Mouse (Mus musculus) heart, embryonic 10.5 days (tissue): ENCODE measurements around the gene Rnf214. TPM values are rescaled to one million over a fixed set of nuclear protein-coding genes. Genes with fewer than 3 reads are reported as not detected.
"Not testable (repeated sequence)": the region's sequence is repeated elsewhere in the genome, so short reads cannot be mapped to it uniquely, and the experiment has no call there.

ENCODE experiments used
- DNase-seq: peaks from one replicate; pipeline ENCODE4 v3.0.0-alpha.2; 2017; ENCODE audit warnings: low spot score
- H3K27ac ChIP-seq: fragments of 300-500 bp; sonication (generic); 2 replicates; pipeline ENCODE4 v1.5.1; 2016; ENCODE audit warnings: mild to moderate bottlenecking
- H3K27me3 ChIP-seq: fragments of 300-500 bp; sonication (generic); 2 replicates; pipeline ENCODE4 v1.6.1; 2016; ENCODE audit warnings: mild to moderate bottlenecking; ENCODE audit not compliant: poor library complexity, insufficient read depth, severe bottlenecking
- H3K36me3 ChIP-seq: fragments of 300-500 bp; sonication (generic); 2 replicates; pipeline ENCODE4 v1.6.1; 2016; ENCODE audit warnings: mild to moderate bottlenecking, moderate library complexity
- H3K4me1 ChIP-seq: fragments of 300-500 bp; sonication (generic); 2 replicates; pipeline ENCODE4 v1.6.1; 2016; ENCODE audit warnings: mild to moderate bottlenecking
- H3K4me3 ChIP-seq: fragments of 300-500 bp; sonication (generic); 2 replicates; pipeline ENCODE4 v1.5.1; 2016; ENCODE audit warnings: mild to moderate bottlenecking, moderate library complexity
- H3K9me3 ChIP-seq: fragments of 300-500 bp; sonication (generic); 2 replicates; pipeline ENCODE4 v1.6.1; 2016; ENCODE audit warnings: mild to moderate bottlenecking, moderate library complexity
- WGBS: fragments of 180-500 bp; shearing (Covaris S2); methylation state at CpG from one replicate; pipeline ENCODE4 v1.1.7; 2016; 5-methylcytosine and 5-hydroxymethylcytosine counted together
- polyA plus RNA-seq: library from polyadenylated mRNA; unstranded; fragments of >200 nt; fragmentation: Nextera tagmentation; extraction: Ambion mirVana; gene quantifications from 2 replicates; pipeline ENCODE4 v1.2.1, GENCODE M21; 2016

Gene Rnf214
- polyA plus RNA-seq, 1 experiment from 2014 or later: 45.5 TPM

DNA sequence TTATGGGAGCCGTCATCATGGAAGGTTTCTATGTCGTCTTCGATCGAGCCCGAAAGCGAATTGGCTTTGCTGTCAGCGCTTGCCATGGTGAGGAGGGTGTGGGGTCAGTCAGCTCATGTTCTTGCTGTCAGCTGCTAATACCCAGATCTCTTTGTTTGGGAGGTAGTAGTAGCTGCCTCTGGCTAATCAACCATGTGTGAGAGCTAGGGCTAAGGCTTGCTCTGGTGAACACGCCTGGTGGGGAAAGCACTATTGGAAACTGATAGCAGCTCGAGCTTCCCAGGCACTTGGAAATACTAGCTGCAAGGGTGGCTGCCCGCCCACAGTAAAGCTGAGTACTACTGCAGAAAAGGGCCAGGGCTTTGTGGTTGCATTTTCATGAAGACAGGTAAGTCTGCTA is 47.3 kb downstream of the Rnf214 start:
- no peaks in the 10 kb centered on the region for H3K9me3 ChIP-seq
- no peak overlapping the region for H3K27ac ChIP-seq
- no peaks in the 10 kb centered on the region for H3K27me3 ChIP-seq
- peaks cover 92% of the 10 kb centered on the region for H3K36me3 ChIP-seq
- H3K4me1 ChIP-seq: no peaks in the 10 kb centered on the region
- DNase-seq: no peak
- H3K4me3 ChIP-seq: no peak overlapping the region
- 89% methylated on average over 10 of the region's 10 CpGs for WGBS

DNA sequence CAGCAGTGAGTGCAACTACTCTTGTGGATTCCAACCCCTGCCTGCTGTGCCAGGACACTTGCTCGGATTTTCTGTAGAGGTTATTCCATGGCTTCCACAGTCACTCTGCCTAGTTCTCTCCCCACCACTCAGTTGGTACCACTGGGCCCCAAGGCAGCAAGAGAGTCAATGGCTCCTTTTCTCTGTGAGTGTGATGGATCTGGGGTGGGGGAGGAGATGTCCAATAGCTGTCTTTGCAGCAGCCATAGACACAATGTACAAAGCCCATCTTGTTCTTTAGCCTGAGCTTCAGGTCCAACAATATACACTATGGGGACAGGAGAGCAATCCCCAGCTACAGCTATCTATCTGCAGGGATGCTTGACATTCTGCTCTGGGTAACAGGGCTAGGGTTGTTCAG is 52.6 kb downstream of the Rnf214 start:
- no peak for DNase-seq
- H3K4me1 ChIP-seq: peaks cover 28% of the 10 kb centered on the region
- H3K27ac ChIP-seq: no peak overlapping the region
- WGBS: 68% methylated on average over 1 of the region's 1 CpGs
- H3K27me3 ChIP-seq: no peaks in the 10 kb centered on the region
- no peak overlapping the region for H3K4me3 ChIP-seq
- H3K9me3 ChIP-seq: no peaks in the 10 kb centered on the region
- H3K36me3 ChIP-seq: peaks cover 55% of the 10 kb centered on the region

DNA sequence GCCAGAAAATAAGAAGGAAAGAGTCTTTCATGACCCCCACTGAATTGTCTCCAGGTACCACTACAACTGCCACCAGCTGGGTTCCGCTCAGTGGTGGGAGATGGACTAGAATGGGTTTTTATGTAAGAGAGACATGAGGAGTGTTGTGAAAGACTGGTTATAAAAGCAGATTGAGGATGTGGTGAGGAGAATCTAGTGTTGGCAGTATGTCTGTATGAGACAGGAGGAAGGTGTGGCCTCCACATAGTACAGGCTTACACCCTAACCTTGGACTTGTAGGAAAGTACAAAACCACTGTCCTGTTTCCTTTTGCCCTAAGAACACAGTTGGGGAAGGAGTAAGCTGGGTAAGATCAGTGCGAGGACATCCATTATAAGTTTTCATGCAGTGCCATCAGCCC is 53.0 kb downstream of the Rnf214 start:
- peaks cover 31% of the 10 kb centered on the region for H3K4me1 ChIP-seq
- no peak for DNase-seq
- H3K4me3 ChIP-seq: no peak overlapping the region
- no peaks in the 10 kb centered on the region for H3K27me3 ChIP-seq
- no peak overlapping the region for H3K27ac ChIP-seq
- 89% methylated on average over 2 of the region's 2 CpGs for WGBS
- H3K36me3 ChIP-seq: peaks cover 51% of the 10 kb centered on the region
- no peaks in the 10 kb centered on the region for H3K9me3 ChIP-seq

DNA sequence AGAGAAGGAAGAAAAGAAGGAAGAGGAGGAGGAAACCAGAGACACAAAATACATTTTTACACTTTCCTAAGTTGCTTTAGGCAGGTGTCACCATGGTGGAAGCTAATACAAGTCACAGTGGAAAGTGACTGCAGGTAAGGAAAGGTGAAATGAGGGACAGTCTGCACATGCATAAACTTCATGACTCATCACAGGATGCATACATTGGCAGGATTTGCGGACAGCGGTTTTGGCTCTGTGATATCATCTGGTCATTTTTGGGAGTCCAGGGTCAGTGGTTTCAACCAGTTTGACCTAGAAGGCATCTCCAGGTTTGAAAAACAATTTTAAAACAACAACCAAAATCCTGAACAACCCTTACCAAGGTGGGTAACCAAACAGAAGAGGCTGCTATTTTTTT is 54.9 kb downstream of the Rnf214 start:
- H3K27me3 ChIP-seq: no peaks in the 10 kb centered on the region
- no peak overlapping the region for H3K4me3 ChIP-seq
- WGBS: 91% methylated on average over 2 of the region's 2 CpGs
- no peaks in the 10 kb centered on the region for H3K9me3 ChIP-seq
- peaks cover 39% of the 10 kb centered on the region for H3K4me1 ChIP-seq
- H3K27ac ChIP-seq: no peak overlapping the region
- peaks cover 31% of the 10 kb centered on the region for H3K36me3 ChIP-seq
- DNase-seq: no peak

DNA sequence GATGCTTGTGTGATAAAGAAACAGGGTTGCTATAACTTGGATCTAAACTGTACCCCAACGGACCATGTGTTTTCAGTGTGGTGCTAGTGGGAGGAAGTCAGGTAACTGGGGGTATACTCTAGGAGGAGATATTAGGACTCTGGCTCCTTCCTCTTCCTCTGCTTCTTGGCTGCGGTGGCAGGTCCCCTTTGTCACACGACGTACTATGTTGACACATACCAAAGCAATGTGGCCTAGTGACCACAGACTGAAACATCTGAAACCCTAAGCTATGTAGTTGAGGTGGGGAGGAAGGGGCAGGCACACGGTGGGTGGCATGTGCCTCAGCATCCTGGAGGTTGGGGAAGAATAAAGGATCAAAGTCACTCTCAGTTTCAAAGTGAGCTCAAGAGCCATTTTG is 55.4 kb downstream of the Rnf214 start:
- Histone ChIP-seq H3K27ac (no peak overlapping the region), H3K36me3 (peaks cover 28% of the 10 kb centered on the region), H3K4me1 (peaks cover 39% of the 10 kb centered on the region), H3K27me3 (no peaks in the 10 kb centered on the region), H3K4me3 (no peak overlapping the region), H3K9me3 (no peaks in the 10 kb centered on the region)
- WGBS: 66% methylated on average over 5 of the region's 5 CpGs
- DNase-seq: no peak

DNA sequence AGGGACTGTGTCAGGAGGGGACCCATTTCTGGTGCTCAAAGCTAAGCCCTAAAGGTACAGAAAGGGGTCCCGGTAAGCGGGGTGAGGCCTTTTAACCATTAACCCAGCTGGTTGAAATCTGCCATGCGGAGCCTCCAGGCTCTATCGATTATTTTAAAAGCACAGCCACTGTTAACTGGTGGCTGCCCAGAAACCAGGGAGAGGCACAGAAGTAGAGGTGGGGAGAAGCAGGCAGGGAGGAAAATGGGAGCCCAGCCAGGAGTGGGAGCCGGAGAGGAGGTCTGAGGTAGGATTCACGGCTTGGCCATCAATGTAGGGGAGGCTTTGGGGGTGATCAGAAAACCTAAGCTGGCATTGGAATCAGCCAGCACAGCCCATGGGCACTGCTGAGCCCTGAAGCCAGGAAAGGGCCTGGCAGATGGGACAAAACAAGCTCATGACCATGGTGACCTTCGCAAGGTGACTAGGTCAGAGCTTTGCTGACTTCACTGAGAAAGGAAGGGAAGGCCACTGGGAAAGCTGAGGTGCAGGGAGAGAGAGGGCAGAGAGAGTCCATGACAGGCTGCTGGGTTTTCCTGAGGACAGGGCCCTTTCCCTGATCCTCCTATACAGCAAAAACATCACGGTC is 56.1 kb downstream of the Rnf214 start:
- H3K4me1 ChIP-seq: peaks cover 39% of the 10 kb centered on the region
- peaks cover 23% of the 10 kb centered on the region for H3K36me3 ChIP-seq
- 75% methylated on average over 8 of the region's 8 CpGs for WGBS
- H3K4me3 ChIP-seq: no peak overlapping the region
- H3K9me3 ChIP-seq: no peaks in the 10 kb centered on the region
- no peak for DNase-seq
- no peaks in the 10 kb centered on the region for H3K27me3 ChIP-seq
- peak overlapping the region; percentile 75 for H3K27ac ChIP-seq

DNA sequence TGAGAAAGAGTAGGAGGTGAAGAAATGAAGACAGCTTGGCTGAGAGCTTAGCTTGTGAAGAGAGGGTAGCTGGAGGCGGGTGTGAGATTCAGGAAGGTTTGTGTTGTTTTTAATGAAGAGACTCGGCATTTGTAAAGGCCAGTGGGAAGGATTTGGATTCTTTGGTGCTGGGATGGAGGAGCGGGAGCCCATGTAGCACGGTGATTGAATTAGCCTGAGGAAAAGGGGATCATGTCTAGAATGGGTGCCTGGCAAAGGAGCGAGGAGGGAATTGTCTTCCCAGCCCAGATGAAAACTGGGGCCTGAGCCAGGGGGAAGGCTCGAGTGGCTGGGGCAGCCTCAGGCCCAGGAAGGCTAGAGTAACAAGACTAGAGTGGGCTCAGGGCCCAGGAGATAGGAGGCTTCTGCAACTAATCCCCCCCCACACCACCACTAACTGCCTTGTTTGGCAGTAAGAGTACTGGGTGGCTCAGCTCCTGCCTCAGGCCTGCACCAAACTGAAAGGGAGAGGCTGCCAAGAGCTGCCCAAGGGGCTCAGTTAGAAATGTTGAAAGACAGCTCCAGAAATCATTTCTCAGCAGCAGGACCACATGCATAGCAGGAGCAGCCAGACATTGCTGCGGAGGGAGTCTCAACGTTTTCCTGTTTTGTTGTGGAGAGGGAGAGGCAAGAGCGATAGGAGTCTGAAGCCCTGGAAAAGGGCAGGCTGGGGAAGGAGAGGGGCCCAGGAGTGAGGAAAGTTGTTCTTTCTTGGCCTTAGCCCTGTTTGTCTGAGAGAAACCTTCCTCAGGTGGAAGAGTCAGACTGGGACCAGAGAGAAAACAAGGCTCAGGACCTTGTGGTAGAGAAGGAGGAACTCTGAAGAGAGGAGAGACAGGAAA is 56.9 kb downstream of the Rnf214 start:
- Histone ChIP-seq H3K27me3 (no peaks in the 10 kb centered on the region), H3K36me3 (peaks cover 18% of the 10 kb centered on the region), H3K4me1 (peaks cover 39% of the 10 kb centered on the region), H3K27ac (peak overlapping the region; percentile 75; the same call in 1 of the 2 replicates), H3K4me3 (no peak overlapping the region; the same call in 1 of the 2 replicates), H3K9me3 (no peaks in the 10 kb centered on the region)
- 71% methylated on average over 9 of the region's 9 CpGs for WGBS
- DNase-seq: no peak

DNA sequence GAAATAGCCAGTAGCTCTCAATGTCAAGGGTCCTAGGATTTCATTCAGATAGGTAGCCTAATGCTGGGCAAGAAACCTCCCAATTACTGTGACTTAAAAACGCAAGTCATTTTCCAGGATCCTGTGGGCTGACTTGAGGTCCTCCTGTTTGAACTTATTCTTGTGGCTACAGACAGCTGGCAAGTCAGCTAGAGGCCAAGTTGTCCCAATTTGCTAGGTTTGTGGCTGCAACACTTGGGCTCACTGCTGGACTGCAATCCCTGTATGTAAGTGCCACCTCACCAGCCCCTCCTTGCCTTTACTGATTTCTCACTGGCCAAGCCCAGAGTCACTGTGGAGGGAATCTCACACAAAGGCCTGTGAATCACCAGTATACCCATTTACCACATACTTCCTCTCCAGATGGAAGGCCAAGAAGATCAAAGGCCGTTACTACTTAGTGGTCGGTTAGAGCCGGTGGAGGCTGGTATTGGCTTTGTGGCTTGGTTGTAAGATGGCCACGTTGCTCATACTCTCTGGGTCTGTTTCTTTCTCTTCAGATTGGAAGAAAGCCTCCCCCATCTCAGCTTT is 59.7 kb downstream of the Rnf214 start:
- no peak overlapping the region for H3K27ac ChIP-seq
- H3K27me3 ChIP-seq: no peaks in the 10 kb centered on the region
- WGBS: 83% methylated on average over 5 of the region's 5 CpGs
- no peak for DNase-seq
- no peaks in the 10 kb centered on the region for H3K9me3 ChIP-seq
- H3K4me3 ChIP-seq: no peak overlapping the region
- H3K36me3 ChIP-seq: 0 out of 2 replicates have a peak, but pooled peaks cover 2% of the 10 kb centered on the region
- H3K4me1 ChIP-seq: peaks cover 38% of the 10 kb centered on the region

DNA sequence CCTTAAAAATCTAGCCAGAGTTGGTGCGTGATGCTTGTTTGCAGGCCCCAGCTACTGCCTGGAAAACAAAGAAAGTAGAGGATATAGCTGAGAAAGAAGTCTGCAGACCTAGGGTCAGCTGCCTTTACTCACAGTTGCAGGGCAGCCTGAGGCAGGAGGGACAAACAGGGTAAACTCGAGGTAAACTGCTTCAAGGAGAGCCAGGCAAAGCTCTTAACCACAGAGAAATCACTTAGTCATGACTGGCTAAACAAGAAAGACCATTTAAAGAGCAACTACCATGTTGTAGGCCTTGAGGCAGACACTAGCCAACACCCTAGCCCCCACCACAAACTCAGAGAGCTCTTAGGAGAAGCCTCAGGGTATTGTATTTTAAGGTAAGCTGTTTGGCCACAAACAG is 60.5 kb downstream of the Rnf214 start:
- H3K36me3 ChIP-seq, DNase-seq, H3K4me3 ChIP-seq, H3K27ac ChIP-seq, H3K27me3 ChIP-seq, H3K9me3 ChIP-seq: not testable (repeated sequence)
- peaks cover 35% of the 10 kb centered on the region for H3K4me1 ChIP-seq
- WGBS: 79% methylated on average over 2 of the region's 2 CpGs

DNA sequence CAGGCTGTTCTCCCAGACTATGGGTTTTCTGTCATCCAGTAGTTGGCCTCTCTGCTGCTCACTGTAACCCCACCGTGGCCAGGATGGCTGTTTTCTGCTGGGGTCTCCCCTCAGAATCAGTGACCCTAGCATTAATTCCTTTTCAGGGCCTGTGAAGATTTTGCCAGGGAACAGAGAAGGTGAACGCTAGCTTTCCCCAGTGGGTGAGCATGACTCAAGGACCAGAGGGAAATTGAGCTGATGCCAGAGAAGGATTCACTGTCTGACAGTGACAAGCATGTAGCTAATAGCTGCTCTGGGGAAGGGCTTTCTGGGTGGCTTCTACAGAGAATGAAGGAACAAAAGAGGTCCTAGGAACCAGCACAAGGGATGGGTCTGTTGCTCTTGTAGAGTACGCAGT is 61.2 kb downstream of the Rnf214 start:
- 0 out of 2 replicates have a peak, but pooled peaks cover 2% of the 10 kb centered on the region for H3K36me3 ChIP-seq
- no peak overlapping the region for H3K4me3 ChIP-seq
- no peaks in the 10 kb centered on the region for H3K27me3 ChIP-seq
- DNase-seq: no peak
- no peaks in the 10 kb centered on the region for H3K9me3 ChIP-seq
- 92% methylated on average over 3 of the region's 3 CpGs for WGBS
- no peak overlapping the region for H3K27ac ChIP-seq
- peaks cover 35% of the 10 kb centered on the region for H3K4me1 ChIP-seq

DNA sequence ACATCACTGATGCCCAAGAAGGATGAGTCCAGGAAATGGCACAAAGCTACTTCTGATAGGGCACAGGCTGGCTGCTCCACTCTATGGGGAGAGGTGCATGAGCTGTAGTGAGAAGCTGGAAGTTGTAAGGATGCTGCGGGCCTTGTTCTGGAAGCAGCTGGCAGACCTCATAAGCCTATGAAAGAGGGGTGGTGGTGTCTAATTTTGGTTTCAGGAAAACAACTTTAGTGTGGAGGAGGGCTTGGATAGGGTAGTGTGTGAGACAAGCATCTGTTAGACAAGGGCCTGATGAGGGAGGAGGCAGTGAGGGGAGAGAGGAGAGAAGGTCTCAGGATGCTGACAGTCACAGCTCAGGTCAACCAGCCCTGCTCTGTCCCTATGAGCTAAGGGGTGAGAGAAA is 62.9 kb downstream of the Rnf214 start:
- Histone ChIP-seq H3K36me3 (0 out of 2 replicates have a peak, but pooled peaks cover 2% of the 10 kb centered on the region), H3K27me3 (no peaks in the 10 kb centered on the region), H3K9me3 (no peaks in the 10 kb centered on the region), H3K4me1 (peaks cover 38% of the 10 kb centered on the region), H3K27ac (no peak overlapping the region), H3K4me3 (no peak overlapping the region)
- 79% methylated on average over 1 of the region's 1 CpGs for WGBS
- no peak for DNase-seq

DNA sequence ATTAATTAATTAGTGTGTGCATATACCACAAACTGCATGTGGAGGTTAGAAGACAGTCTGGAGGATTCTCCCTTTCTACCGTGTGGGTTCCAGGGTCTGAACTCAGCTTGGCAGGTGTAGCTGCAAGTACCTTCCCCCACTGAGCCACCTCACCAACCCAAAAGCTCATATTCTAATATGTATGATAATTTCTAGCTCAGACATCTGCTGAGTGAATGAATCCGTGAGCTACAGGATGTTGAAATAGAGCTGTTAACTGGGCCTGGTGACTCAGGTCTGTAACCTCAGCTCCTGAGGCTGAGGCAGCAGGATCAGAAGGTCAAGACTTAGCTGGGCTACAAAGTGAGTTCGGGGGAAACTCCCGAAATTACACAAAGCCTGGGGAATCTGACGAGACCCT is 63.7 kb downstream of the Rnf214 start:
- peaks cover 32% of the 10 kb centered on the region for H3K4me1 ChIP-seq
- WGBS: 84% methylated on average over 5 of the region's 5 CpGs
- H3K9me3 ChIP-seq: no peaks in the 10 kb centered on the region
- no peaks in the 10 kb centered on the region for H3K27me3 ChIP-seq
- no peak for DNase-seq
- no peak overlapping the region for H3K4me3 ChIP-seq
- 0 out of 2 replicates have a peak, but pooled peaks cover 2% of the 10 kb centered on the region for H3K36me3 ChIP-seq
- no peak overlapping the region for H3K27ac ChIP-seq

DNA sequence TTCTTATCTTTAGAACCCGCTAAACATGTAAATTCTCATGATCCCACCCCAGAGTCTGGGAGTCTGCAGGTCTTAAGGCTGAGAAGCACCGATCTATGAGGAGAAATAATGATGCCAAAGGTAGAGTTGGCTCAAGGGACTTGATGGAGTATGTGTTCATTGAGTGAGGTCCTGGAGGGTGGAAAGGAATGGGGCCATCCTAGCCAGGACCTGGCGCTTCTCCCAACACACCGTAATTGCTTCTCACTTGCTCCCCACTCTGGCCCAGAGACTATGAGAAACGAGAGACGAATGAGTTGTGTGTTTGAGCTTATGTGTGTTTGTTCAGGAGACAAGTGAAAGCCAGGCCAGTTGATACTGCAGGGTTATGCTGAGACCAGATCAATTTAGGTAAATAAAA is 65.3 kb downstream of the Rnf214 start:
- Histone ChIP-seq H3K27ac (no peak overlapping the region), H3K4me1 (peaks cover 28% of the 10 kb centered on the region), H3K9me3 (no peaks in the 10 kb centered on the region), H3K36me3 (0 out of 2 replicates have a peak, but pooled peaks cover 2% of the 10 kb centered on the region), H3K4me3 (no peak overlapping the region), H3K27me3 (no peaks in the 10 kb centered on the region)
- no peak for DNase-seq
- WGBS: 81% methylated on average over 6 of the region's 6 CpGs
